Mouse (Mus musculus) left cerebral cortex, postnatal 10 days (tissue): ENCODE measurements around the gene Akirin1. TPM values are rescaled to one million over a fixed set of nuclear protein-coding genes. Genes with fewer than 3 reads are reported as not detected.
A peak's percentile ranks its signal among the peaks of the same experiment; 100 is the strongest.

Experiments
- DNase-seq, 2 experiments: peaks; one replicate each; pipeline ENCODE4 v3.0.0; 2021 to 2022; ENCODE audit warnings: low spot score in 2 of 2, mixed read lengths in 1 of 2; ENCODE audit errors: extremely low spot score in 1 of 2
- intact Hi-C: fragments of 180-260 bp; cut with DNase I; formaldehyde crosslinking; loops from one replicate; pipeline ENCODE4 v1.15.1; 2025
- total RNA-seq, 2 experiments: library from RNA; stranded (reverse); gene quantifications; 2 replicates each; pipeline ENCODE4 v1.2.3; 2021

Gene Akirin1
- total RNA-seq, 2 experiments from 2014 or later = 58.9 to 62.1 TPM

- DNase-seq = no peak
- intact Hi-C loops = no loop called here
Measured at GRCm38 (mm10) chr4:123732163-123732910, 17.8 kb downstream of the Akirin1 start.

- intact Hi-C loops = no loop called here
- peak in 1 of 2 experiments; percentile 36 for DNase-seq
Measured at GRCm38 (mm10) chr4:123721761-123722160, 28.4 kb downstream of the Akirin1 start.

GRCm38 (mm10) chr4:123718434-123718780, 31.7 kb downstream of the Akirin1 start:
- DNase-seq = no peak
- intact Hi-C loops = no loop called here

GRCm38 (mm10) chr4:123717574-123718433, 32.3 kb downstream of the Akirin1 start, which contains the start of gene Ndufs5:
Ndufs5 (minus strand) TSS chr4:123718202.
- peak; percentile 94 to 98 for DNase-seq

GRCm38 (mm10) chr4:123712431-123712830, 37.7 kb downstream of the Akirin1 start:
- DNase-seq = no peak
- intact Hi-C loops = no loop called here

More at GRCm38 (mm10) chr4:123717574-123718433, 32.3 kb downstream of the Akirin1 start, which contains the start of gene Ndufs5:
- intact Hi-C loops = no loop called here

GRCm38 (mm10) chr4:123707340-123707739, 42.8 kb downstream of the Akirin1 start:
- intact Hi-C loops = no loop called here

GRCm38 (mm10) chr4:123705340-123705739, 44.8 kb downstream of the Akirin1 start:
- intact Hi-C loops = no loop called here
- DNase-seq = no peak

More at GRCm38 (mm10) chr4:123707340-123707739, 42.8 kb downstream of the Akirin1 start:
- DNase-seq = no peak

GRCm38 (mm10) chr4:123693384-123693783, 56.8 kb downstream of the Akirin1 start:
- intact Hi-C loops = no loop called here
- DNase-seq = no peak

GRCm38 (mm10) chr4:123692071-123692470, 58.1 kb downstream of the Akirin1 start:
- intact Hi-C loops = no loop called here

GRCm38 (mm10) chr4:123690311-123690710, 59.8 kb downstream of the Akirin1 start:
- no peak for DNase-seq
- intact Hi-C loops = no loop called here

More at GRCm38 (mm10) chr4:123692071-123692470, 58.1 kb downstream of the Akirin1 start:
- DNase-seq = no peak

- intact Hi-C loops = no loop called here
- peak in 1 of 2 experiments; percentile 80 for DNase-seq
Measured at GRCm38 (mm10) chr4:123687025-123687781, 62.9 kb downstream of the Akirin1 start.

- intact Hi-C loops = no loop called here
- DNase-seq = peak in 1 of 2 experiments; percentile 65
Measured at GRCm38 (mm10) chr4:123686368-123687024, 63.6 kb downstream of the Akirin1 start.

- intact Hi-C loops = no loop called here
- DNase-seq = peak in 1 of 2 experiments; percentile 47
Measured at GRCm38 (mm10) chr4:123685506-123686242, 64.5 kb downstream of the Akirin1 start.

- intact Hi-C loops = no loop called here
- no peak for DNase-seq
Measured at GRCm38 (mm10) chr4:123685046-123685445, 65.1 kb downstream of the Akirin1 start.
